Mouse (Mus musculus) forebrain, postnatal 0 days (tissue): ENCODE data around the gene Grwd1. TPM values are rescaled to one million over a fixed set of nuclear protein-coding genes. Genes with fewer than 3 reads are reported as not detected.

ENCODE experiments used
- ATAC-seq: fragments of 200-750 bp; cut with Nextera tagmentation; 2 replicates; pipeline ENCODE4 v1.8.0; 2017; ENCODE audit warnings: mild to moderate bottlenecking, moderate library complexity
- DNase-seq: peaks from one replicate; pipeline ENCODE4 v3.0.0-alpha.2; 2015
- H3K27ac ChIP-seq: fragments of 300-500 bp; sonication (generic); 2 replicates; pipeline ENCODE4 v1.5.1; 2014; ENCODE audit warnings: low read depth, mild to moderate bottlenecking, antibody characterized with exemption, low read length, moderate library complexity, mixed read lengths
- H3K27me3 ChIP-seq: fragments of 300-500 bp; sonication (generic); 2 replicates; pipeline ENCODE4 v1.6.1; 2014; ENCODE audit warnings: mild to moderate bottlenecking, low read length, mixed read lengths; ENCODE audit not compliant: insufficient read depth
- H3K36me3 ChIP-seq: fragments of 300-500 bp; sonication (generic); 2 replicates; pipeline ENCODE4 v1.6.1; 2014; ENCODE audit warnings: mild to moderate bottlenecking, moderate library complexity; ENCODE audit not compliant: insufficient read depth
- H3K4me1 ChIP-seq: fragments of 300-500 bp; sonication (generic); 2 replicates; pipeline ENCODE4 v1.6.1; 2014; ENCODE audit warnings: antibody characterized with exemption; ENCODE audit not compliant: insufficient read depth
- H3K4me2 ChIP-seq: fragments of 300-500 bp; sonication (generic); 2 replicates; pipeline ENCODE4 v1.6.1; 2014; ENCODE audit warnings: low read depth, mild to moderate bottlenecking, moderate library complexity
- H3K4me3 ChIP-seq: fragments of 300-500 bp; sonication (generic); 2 replicates; pipeline ENCODE4 v1.5.1; 2014; ENCODE audit warnings: low read depth, low read length, mixed read lengths
- H3K9ac ChIP-seq: fragments of 300-500 bp; sonication (generic); 2 replicates; pipeline ENCODE4 v1.6.1; 2014; ENCODE audit warnings: mild to moderate bottlenecking
- H3K9me3 ChIP-seq: fragments of 300-500 bp; sonication (generic); 2 replicates; pipeline ENCODE4 v1.6.1; 2016; ENCODE audit warnings: low read length
- CTCF ChIP-seq: sonication (generic); IDR thresholded peaks from 2 replicates; pipeline ENCODE4 v1.5.1; 2016; ENCODE audit warnings: antibody characterized with exemption, control low read depth, low read depth
- WGBS: fragments of 180-500 bp; shearing (Covaris S2); extraction: QIAGEN DNeasy Blood & Tissue Kit; methylation state at CpG from one replicate; pipeline ENCODE4 v1.1.7; 2014; 5-methylcytosine and 5-hydroxymethylcytosine counted together
- polyA plus RNA-seq: library from polyadenylated mRNA; unstranded; fragments of >200 nt; fragmentation: Nextera tagmentation; extraction: Ambion mirVana; gene quantifications from 2 replicates; pipeline ENCODE4 v1.2.1, GENCODE M21; 2015
- total RNA-seq: library from RNA; depleted of rRNA; stranded (reverse); fragments of >200 nt; gene quantifications from 2 replicates; pipeline ENCODE4 v1.2.3, GENCODE M21; 2014

Grwd1 gene
- total and polyA plus RNA-seq, 2 experiments from 2014 or later = 41.8 to 60.7 TPM

GRCm38 (mm10) chr7:45798931-45799330, 31.8 kb downstream of the Grwd1 start:
- Histone ChIP-seq H3K9ac (0 out of 2 replicates have a peak overlapping the region, but pooled peaks have one; percentile 14), H3K4me1 (0 out of 2 replicates have a peak, but pooled peaks cover 2% of the 10 kb centered on the region), H3K27me3 (no peaks in the 10 kb centered on the region), H3K4me3 (no peak overlapping the region), H3K4me2 (no peak overlapping the region), H3K9me3 (no peaks in the 10 kb centered on the region), H3K27ac (no peak overlapping the region), H3K36me3 (peaks cover 69% of the 10 kb centered on the region)
- DNase-seq = no peak
- TF ChIP-seq CTCF = no peak
- WGBS = 60% methylated on average over 7 of the region's 7 CpGs
- no peak for ATAC-seq

- no peak for TF ChIP-seq CTCF
- no peaks in the 10 kb centered on the region for H3K27me3 ChIP-seq
- H3K4me1 ChIP-seq = 0 out of 2 replicates have a peak, but pooled peaks cover 2% of the 10 kb centered on the region
- peak overlapping the region; percentile 19 for H3K4me3 ChIP-seq
- H3K9me3 ChIP-seq = no peaks in the 10 kb centered on the region
- 5% methylated on average over 19 of the region's 19 CpGs for WGBS
- ATAC-seq (no peak), DNase-seq (no peak)
- H3K9ac ChIP-seq = peak overlapping the region; percentile 14
- H3K27ac ChIP-seq = no peak overlapping the region
- H3K4me2 ChIP-seq = peak overlapping the region; percentile 41
- H3K36me3 ChIP-seq = peaks cover 69% of the 10 kb centered on the region
Observed at GRCm38 (mm10) chr7:45798511-45798836, 32.3 kb downstream of the Grwd1 start.

GRCm38 (mm10) chr7:45797661-45798510, 32.9 kb downstream of the Grwd1 start:
- Histone ChIP-seq H3K4me2 (peak overlapping the region; percentile 41), H3K27me3 (no peaks in the 10 kb centered on the region), H3K36me3 (peaks cover 69% of the 10 kb centered on the region), H3K9me3 (no peaks in the 10 kb centered on the region), H3K4me3 (peak overlapping the region; percentile 19), H3K27ac (no peak overlapping the region), H3K9ac (peak overlapping the region; percentile 14), H3K4me1 (0 out of 2 replicates have a peak, but pooled peaks cover 2% of the 10 kb centered on the region)
- no peak for TF ChIP-seq CTCF
- DNase-seq (no peak), ATAC-seq (peak; percentile 25; the same call in 1 of the 2 replicates)
- 3% methylated on average over 59 of the region's 60 CpGs for WGBS

- Histone ChIP-seq H3K9ac (peak overlapping the region; percentile 14; the same call in 1 of the 2 replicates), H3K4me1 (0 out of 2 replicates have a peak, but pooled peaks cover 2% of the 10 kb centered on the region), H3K27ac (no peak overlapping the region), H3K27me3 (no peaks in the 10 kb centered on the region), H3K9me3 (no peaks in the 10 kb centered on the region), H3K36me3 (peaks cover 69% of the 10 kb centered on the region), H3K4me2 (0 out of 2 replicates have a peak overlapping the region, but pooled peaks have one; percentile 41), H3K4me3 (no peak overlapping the region)
- DNase-seq (no peak), ATAC-seq (no peak)
- 42% methylated on average over 6 of the region's 6 CpGs for WGBS
- TF ChIP-seq CTCF = no peak
Observed at GRCm38 (mm10) chr7:45796950-45797349, 33.8 kb downstream of the Grwd1 start.

GRCm38 (mm10) chr7:45794971-45795370, 35.8 kb downstream of the Grwd1 start:
- no peaks in the 10 kb centered on the region for H3K9me3 ChIP-seq
- no peaks in the 10 kb centered on the region for H3K27me3 ChIP-seq
- ATAC-seq (no peak), DNase-seq (no peak)
- H3K36me3 ChIP-seq = peaks cover 73% of the 10 kb centered on the region
- H3K4me3 ChIP-seq = no peak overlapping the region
- H3K9ac ChIP-seq = no peak overlapping the region
- no peak overlapping the region for H3K4me2 ChIP-seq
- 92% methylated on average over 27 of the region's 29 CpGs for WGBS
- H3K4me1 ChIP-seq = 0 out of 2 replicates have a peak, but pooled peaks cover 2% of the 10 kb centered on the region
- no peak overlapping the region for H3K27ac ChIP-seq
- no peak for TF ChIP-seq CTCF

- H3K4me1 ChIP-seq = 0 out of 2 replicates have a peak, but pooled peaks cover 2% of the 10 kb centered on the region
- WGBS = 94% methylated on average over 40 of the region's 44 CpGs
- H3K27me3 ChIP-seq = no peaks in the 10 kb centered on the region
- no peak for ATAC-seq
- H3K27ac ChIP-seq = no peak overlapping the region
- no peak for DNase-seq
- no peak for TF ChIP-seq CTCF
- no peak overlapping the region for H3K9ac ChIP-seq
- H3K4me3 ChIP-seq = no peak overlapping the region
- H3K4me2 ChIP-seq = no peak overlapping the region
- peaks cover 82% of the 10 kb centered on the region for H3K36me3 ChIP-seq
- H3K9me3 ChIP-seq = no peaks in the 10 kb centered on the region
Observed at GRCm38 (mm10) chr7:45793969-45794585, 36.7 kb downstream of the Grwd1 start.

GRCm38 (mm10) chr7:45793240-45793639, 37.5 kb downstream of the Grwd1 start:
- no peak for DNase-seq
- 90% methylated on average over 24 of the region's 24 CpGs for WGBS
- TF ChIP-seq CTCF = no peak

More at GRCm38 (mm10) chr7:45793240-45793639, 37.5 kb downstream of the Grwd1 start:
- H3K4me3 ChIP-seq = no peak overlapping the region
- ATAC-seq = no peak
- H3K27me3 ChIP-seq = no peaks in the 10 kb centered on the region
- H3K4me1 ChIP-seq = 0 out of 2 replicates have a peak, but pooled peaks cover 2% of the 10 kb centered on the region
- H3K4me2 ChIP-seq = no peak overlapping the region
- peaks cover 90% of the 10 kb centered on the region for H3K36me3 ChIP-seq
- no peaks in the 10 kb centered on the region for H3K9me3 ChIP-seq
- no peak overlapping the region for H3K27ac ChIP-seq
- H3K9ac ChIP-seq = no peak overlapping the region
